Mouse (Mus musculus) hindbrain, embryonic 16.5 days (tissue): Measurements from ENCODE around the gene Ly6c1. TPM values are rescaled to one million over a fixed set of nuclear protein-coding genes. Genes with fewer than 3 reads are reported as not detected.
"Not testable (repeated sequence)": the region's sequence is repeated elsewhere in the genome, so short reads cannot be mapped to it uniquely, and the experiment has no call there.

Experiments used
- ATAC-seq: fragments of 200-750 bp; cut with Nextera tagmentation; 2 replicates; pipeline ENCODE4 v1.8.0; 2017; ENCODE audit warnings: moderate TSS enrichment, moderate library complexity
- H3K27ac ChIP-seq: fragments of 300-500 bp; sonication (generic); 2 replicates; pipeline ENCODE4 v1.5.1; 2014; ENCODE audit warnings: low read depth, mild to moderate bottlenecking, control low read depth, low read length, moderate library complexity
- H3K27me3 ChIP-seq: fragments of 300-500 bp; sonication (generic); replicated peaks from 2 replicates; pipeline ENCODE4 v1.6.1; 2014; ENCODE audit warnings: low read length; ENCODE audit not compliant: control insufficient read depth, insufficient read depth
- H3K36me3 ChIP-seq: fragments of 300-500 bp; sonication (generic); 2 replicates; pipeline ENCODE4 v1.6.1; 2014; ENCODE audit warnings: mild to moderate bottlenecking, low read length, moderate library complexity, mixed read lengths; ENCODE audit not compliant: control insufficient read depth, insufficient read depth
- H3K4me1 ChIP-seq: fragments of 300-500 bp; sonication (generic); 2 replicates; pipeline ENCODE4 v1.6.1; 2014; ENCODE audit warnings: low read depth, low read length; ENCODE audit not compliant: control insufficient read depth, insufficient read depth
- H3K4me2 ChIP-seq: fragments of 300-500 bp; sonication (generic); 2 replicates; pipeline ENCODE4 v1.6.1; 2014; ENCODE audit warnings: mild to moderate bottlenecking, low read length, control low read depth, moderate library complexity
- H3K4me3 ChIP-seq: fragments of 300-500 bp; sonication (generic); 2 replicates; pipeline ENCODE4 v1.5.1; 2014; ENCODE audit warnings: mild to moderate bottlenecking, low read length, control low read depth, moderate library complexity
- H3K9ac ChIP-seq: fragments of 300-500 bp; sonication (generic); 2 replicates; pipeline ENCODE4 v1.6.1; 2014; ENCODE audit warnings: low read depth, mild to moderate bottlenecking, control low read depth, low read length, moderate library complexity
- H3K9me3 ChIP-seq: fragments of 300-500 bp; sonication (generic); 2 replicates; pipeline ENCODE4 v1.6.1; 2014; ENCODE audit warnings: mild to moderate bottlenecking, low read length, moderate library complexity; ENCODE audit not compliant: control insufficient read depth
- WGBS: fragments of 180-500 bp; shearing (Covaris S2); extraction: QIAGEN DNeasy Blood & Tissue Kit; methylation state at CpG from one replicate; pipeline ENCODE4 v1.1.7; 2014; 5-methylcytosine and 5-hydroxymethylcytosine counted together
- polyA plus RNA-seq: library from polyadenylated mRNA; unstranded; fragments of >200 nt; fragmentation: Nextera tagmentation; extraction: Ambion mirVana; gene quantifications from 2 replicates; pipeline ENCODE4 v1.2.1, GENCODE M21; 2015

The Ly6c1 gene
- polyA plus RNA-seq, 1 experiment from 2014 or later: 17.4 TPM

GRCm38 (mm10) chr15:75050593-75050992 lies 2.0 kb upstream of the Ly6c1 start:
- H3K27me3 ChIP-seq: not testable (repeated sequence)

GRCm38 (mm10) chr15:75049811-75050210 lies 1.2 kb upstream of the Ly6c1 start:
- not testable (repeated sequence) for H3K36me3 ChIP-seq
- 89% methylated on average over 2 of the region's 2 CpGs for WGBS

More at GRCm38 (mm10) chr15:75050593-75050992, 2.0 kb upstream of the Ly6c1 start:
- not testable (repeated sequence) for H3K4me3 ChIP-seq, ATAC-seq, H3K9ac ChIP-seq, H3K9me3 ChIP-seq, H3K27ac ChIP-seq, H3K4me2 ChIP-seq, H3K36me3 ChIP-seq, H3K4me1 ChIP-seq
- WGBS: 73% methylated on average over 1 of the region's 1 CpGs

GRCm38 (mm10) chr15:75047970-75048320 lies 685 bp downstream of the Ly6c1 start:
- H3K4me1 ChIP-seq, H3K9ac ChIP-seq, H3K27me3 ChIP-seq, H3K27ac ChIP-seq, H3K36me3 ChIP-seq, H3K4me3 ChIP-seq, H3K4me2 ChIP-seq, ATAC-seq, H3K9me3 ChIP-seq: not testable (repeated sequence)
- WGBS: 90% methylated on average over 1 of the region's 1 CpGs

More at GRCm38 (mm10) chr15:75049811-75050210, 1.2 kb upstream of the Ly6c1 start:
- not testable (repeated sequence) for H3K4me1 ChIP-seq, H3K9me3 ChIP-seq, ATAC-seq, H3K27ac ChIP-seq, H3K9ac ChIP-seq, H3K4me3 ChIP-seq, H3K27me3 ChIP-seq, H3K4me2 ChIP-seq

- 80% methylated on average over 5 of the region's 7 CpGs for WGBS
Measured at GRCm38 (mm10) chr15:75047313-75047969, 1.2 kb downstream of the Ly6c1 start.

GRCm38 (mm10) chr15:75045501-75045900 lies 3.1 kb downstream of the Ly6c1 start:
- not testable (repeated sequence) for H3K27me3 ChIP-seq, H3K36me3 ChIP-seq, H3K4me2 ChIP-seq, H3K27ac ChIP-seq, H3K4me1 ChIP-seq, H3K4me3 ChIP-seq, H3K9me3 ChIP-seq, H3K9ac ChIP-seq, ATAC-seq
- WGBS: 93% methylated on average over 2 of the region's 3 CpGs

More at GRCm38 (mm10) chr15:75047313-75047969, 1.2 kb downstream of the Ly6c1 start:
- not testable (repeated sequence) for H3K36me3 ChIP-seq, H3K4me2 ChIP-seq, H3K4me3 ChIP-seq, H3K27me3 ChIP-seq, H3K9me3 ChIP-seq, ATAC-seq, H3K9ac ChIP-seq, H3K27ac ChIP-seq, H3K4me1 ChIP-seq

- not testable (repeated sequence) for H3K36me3 ChIP-seq, H3K4me3 ChIP-seq, H3K9me3 ChIP-seq, H3K4me1 ChIP-seq, H3K27me3 ChIP-seq, H3K9ac ChIP-seq, ATAC-seq, H3K4me2 ChIP-seq, H3K27ac ChIP-seq
- 75% methylated on average over 6 of the region's 10 CpGs for WGBS
Measured at GRCm38 (mm10) chr15:75021020-75021759, 27.4 kb downstream of the Ly6c1 start.

- 36% methylated on average over 2 of the region's 2 CpGs for WGBS
- not testable (repeated sequence) for H3K36me3 ChIP-seq, ATAC-seq, H3K4me1 ChIP-seq, H3K4me2 ChIP-seq, H3K9me3 ChIP-seq, H3K27me3 ChIP-seq, H3K27ac ChIP-seq, H3K9ac ChIP-seq, H3K4me3 ChIP-seq
Measured at GRCm38 (mm10) chr15:75019446-75019845, 29.2 kb downstream of the Ly6c1 start.

Other genes starting within 250 kb of the Ly6c1 start
- gene Gml2, start 229.8 kb downstream of the Ly6c1 start, polyA plus RNA-seq: not detected in 2 replicates
- not detected in 2 replicates for gene 2010109I03Rik, start 151.8 kb downstream of the Ly6c1 start, polyA plus RNA-seq
- not detected in 2 replicates for gene Ly6i, start 65.4 kb downstream of the Ly6c1 start, polyA plus RNA-seq
- 2.2 and 4.5 TPM in 2 replicates for gene Ly6a, start 50.8 kb downstream of the Ly6c1 start, polyA plus RNA-seq
- gene Ly6c2, start 63.1 kb upstream of the Ly6c1 start, polyA plus RNA-seq: 0.66 TPM in 1 of 2 replicates, not detected in the other
- not detected in 2 replicates for gene Ly6g, start 106.4 kb upstream of the Ly6c1 start, polyA plus RNA-seq
- not detected in 2 replicates for gene BC025446, start 167.5 kb upstream of the Ly6c1 start, polyA plus RNA-seq
- not detected in 2 replicates for gene Ly6f, start 219.6 kb upstream of the Ly6c1 start, polyA plus RNA-seq